Mouse (Mus musculus) induced T-regulatory cell, adult 2 months (primary cell): ENCODE measurements around the gene Stat1.

Source experiments
- DNase-seq: peaks from one replicate; pipeline ENCODE4 v3.0.0-alpha.2; 2012; ENCODE audit warnings: low read depth

The Stat1 gene

GRCm38 (mm10) chr1:52133254-52133653 is 14.0 kb downstream of the Stat1 start:
- DNase-seq, result peak; percentile 55

- DNase-seq, result no peak
Observed at GRCm38 (mm10) chr1:52137292-52137691, 18.1 kb downstream of the Stat1 start.

- DNase-seq, result no peak
Observed at GRCm38 (mm10) chr1:52140534-52140933, 21.3 kb downstream of the Stat1 start.

GRCm38 (mm10) chr1:52141482-52141881 is 22.2 kb downstream of the Stat1 start:
- no peak for DNase-seq

GRCm38 (mm10) chr1:52142117-52142516 is 22.9 kb downstream of the Stat1 start:
- DNase-seq, result no peak

GRCm38 (mm10) chr1:52143191-52143590 is 24.0 kb downstream of the Stat1 start:
- no peak for DNase-seq

GRCm38 (mm10) chr1:52143596-52144156 is 24.4 kb downstream of the Stat1 start:
- peak; percentile 80 for DNase-seq

DNA sequence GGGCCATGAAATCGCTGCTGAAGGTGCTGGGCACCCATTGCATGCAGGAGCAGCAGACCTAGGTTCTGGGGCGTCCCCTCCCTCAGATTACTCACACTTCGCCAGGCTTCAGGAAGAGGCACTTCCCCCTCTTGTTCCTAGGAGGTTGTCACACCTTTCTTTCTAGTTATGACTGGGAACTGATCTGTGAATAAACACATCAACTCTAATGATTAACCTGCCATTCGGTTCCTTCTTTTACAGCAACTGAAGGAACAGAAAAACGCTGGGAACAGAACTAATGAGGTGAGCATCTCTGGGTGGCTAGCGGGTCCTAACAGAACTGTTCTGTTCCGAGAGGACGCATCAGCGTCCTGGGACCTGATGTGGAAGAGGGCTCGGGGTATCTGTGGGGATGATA is 25.7 kb downstream of the Stat1 start:
- peak; percentile 44 for DNase-seq

DNA sequence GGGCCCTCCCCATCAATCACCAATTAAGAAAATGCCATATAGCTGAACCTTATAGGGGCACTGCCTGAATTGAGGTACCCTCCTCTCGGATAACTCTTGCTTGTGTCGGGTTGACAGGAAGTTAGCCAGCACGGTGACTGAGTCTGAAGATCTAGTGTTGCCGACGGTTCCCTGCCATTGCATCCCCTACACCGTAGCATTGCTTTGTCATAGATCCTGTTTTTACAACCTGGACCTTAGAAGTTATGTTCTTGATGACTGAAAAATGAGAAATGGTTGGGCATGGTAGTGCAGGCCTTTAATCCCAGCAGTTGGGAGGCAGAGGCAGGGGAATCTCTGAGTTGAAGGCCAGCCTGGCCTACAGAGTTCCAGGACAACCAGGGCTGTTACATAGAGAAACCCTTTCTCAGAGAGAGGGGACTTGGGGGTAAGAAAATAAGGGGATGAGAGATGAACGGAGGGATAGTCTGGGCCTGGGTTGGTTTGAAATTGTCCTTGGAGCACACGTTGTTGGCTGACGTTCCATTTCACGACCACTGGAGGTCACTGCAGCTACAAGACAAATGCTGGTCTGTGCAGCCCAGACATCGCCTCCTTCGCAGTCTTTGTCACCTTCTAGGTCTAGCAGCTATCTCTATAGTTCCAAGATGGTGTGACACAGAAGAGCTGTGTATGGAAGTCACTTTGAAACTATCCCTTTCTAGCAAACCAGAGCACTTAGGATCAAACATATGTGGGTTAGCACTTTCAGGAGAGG is 27.2 kb downstream of the Stat1 start:
- peak; percentile 76 for DNase-seq

DNA sequence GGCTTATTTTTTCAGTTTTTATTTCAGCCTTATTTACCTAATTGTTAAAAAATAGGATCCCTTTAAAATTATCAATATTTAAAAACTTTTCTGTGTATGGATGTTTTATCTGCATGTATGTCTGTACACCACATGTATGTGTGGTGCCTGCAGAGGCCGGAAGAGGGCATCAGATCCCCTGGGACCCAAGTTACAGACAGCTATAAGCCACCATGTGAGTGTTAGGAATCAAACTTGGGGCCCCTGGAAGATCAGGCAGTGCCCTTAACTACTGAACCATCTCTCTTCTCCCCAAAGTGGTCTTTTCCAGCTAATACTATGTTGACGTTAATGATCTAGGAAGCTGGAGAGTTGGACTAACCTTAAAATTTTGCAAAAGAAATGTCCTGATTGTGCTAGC is 28.2 kb downstream of the Stat1 start:
- DNase-seq, result no peak

DNA sequence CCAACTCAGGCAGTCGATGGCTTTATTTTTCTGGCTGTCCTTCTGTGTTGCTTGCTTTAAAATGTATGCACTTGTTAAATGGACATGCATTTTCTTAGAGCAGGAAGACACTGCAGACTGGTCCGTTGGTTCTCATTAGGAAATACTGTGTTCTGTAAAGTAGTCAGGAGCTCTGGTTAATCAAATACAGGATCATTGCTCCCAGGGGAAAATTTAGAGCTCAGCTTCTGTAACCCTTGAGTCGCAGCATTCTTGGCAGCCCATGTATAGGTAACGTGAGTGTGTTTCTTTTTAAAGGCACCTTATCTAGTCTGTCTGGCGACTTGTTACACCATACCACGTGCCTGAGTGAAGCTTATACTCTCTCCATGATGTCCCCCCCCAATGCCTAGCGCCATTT is 28.9 kb downstream of the Stat1 start:
- no peak for DNase-seq

GRCm38 (mm10) chr1:52148696-52149095 is 29.5 kb downstream of the Stat1 start:
- DNase-seq, result no peak

- no peak for DNase-seq
Observed at GRCm38 (mm10) chr1:52149934-52150346, 30.7 kb downstream of the Stat1 start.

DNA sequence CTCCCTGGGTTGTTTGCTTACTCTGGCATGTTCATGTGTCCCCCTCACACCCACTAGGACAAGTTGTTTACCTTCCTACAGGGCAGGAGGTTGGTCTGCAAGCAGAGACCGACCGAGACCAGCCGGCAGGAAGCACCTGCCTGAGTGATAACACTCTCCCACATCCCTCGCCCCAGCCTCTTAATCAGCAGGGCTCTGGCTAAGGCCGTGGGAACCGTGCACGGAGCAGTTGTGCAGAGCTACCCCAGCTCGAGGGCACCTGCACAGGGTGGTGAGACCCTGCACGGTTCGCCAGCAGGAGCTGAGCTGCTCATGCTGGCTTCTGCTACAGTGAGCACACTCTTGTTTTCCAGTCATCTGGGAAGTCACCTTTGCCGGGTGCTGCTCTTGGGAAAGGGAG is 31.4 kb downstream of the Stat1 start:
- DNase-seq, result peak; percentile 38

GRCm38 (mm10) chr1:52151166-52151565 is 31.9 kb downstream of the Stat1 start:
- no peak for DNase-seq

DNA sequence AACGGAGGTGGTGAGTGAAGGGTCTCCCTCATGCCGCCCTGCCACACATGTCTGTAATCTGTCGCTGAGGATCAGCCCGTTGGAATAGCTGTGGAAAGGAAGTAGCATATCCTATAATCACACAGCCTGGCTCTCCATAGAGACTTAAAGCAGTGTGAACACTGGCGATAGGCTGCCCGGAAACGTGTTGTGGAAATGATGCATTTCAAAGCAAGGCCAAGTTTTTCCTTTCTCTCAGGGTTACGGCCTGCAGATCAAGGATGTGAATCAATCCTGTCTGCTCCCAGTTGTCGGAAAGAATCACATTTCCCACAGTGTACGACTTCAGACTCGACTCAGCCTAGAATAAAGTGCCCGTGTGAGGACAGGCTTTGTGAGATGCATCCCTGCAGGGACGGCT is 33.1 kb downstream of the Stat1 start:
- no peak for DNase-seq

- no peak for DNase-seq
Observed at GRCm38 (mm10) chr1:52152936-52153335, 33.7 kb downstream of the Stat1 start.

- no peak for DNase-seq
Observed at GRCm38 (mm10) chr1:52154890-52155289, 35.6 kb downstream of the Stat1 start.

DNA sequence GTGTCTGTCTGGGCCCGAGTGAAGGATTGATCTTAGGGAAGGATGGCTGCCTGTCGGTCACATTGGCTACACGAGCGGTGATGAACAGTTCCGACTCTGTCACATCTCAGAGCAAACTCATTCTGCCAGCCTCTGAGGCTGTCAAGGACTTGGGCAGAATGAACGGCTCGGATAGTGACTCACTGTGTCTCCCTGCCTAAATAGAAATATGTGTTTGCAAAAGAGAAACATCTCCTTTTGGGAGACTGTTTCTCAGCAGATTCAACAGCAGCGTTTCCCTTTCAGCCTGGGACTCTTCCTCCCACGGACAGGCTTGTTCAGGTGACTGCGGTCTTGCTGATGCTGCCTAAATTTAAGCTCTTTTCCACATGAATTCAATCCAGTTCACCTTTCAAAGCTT is 37.1 kb downstream of the Stat1 start:
- no peak for DNase-seq

DNA sequence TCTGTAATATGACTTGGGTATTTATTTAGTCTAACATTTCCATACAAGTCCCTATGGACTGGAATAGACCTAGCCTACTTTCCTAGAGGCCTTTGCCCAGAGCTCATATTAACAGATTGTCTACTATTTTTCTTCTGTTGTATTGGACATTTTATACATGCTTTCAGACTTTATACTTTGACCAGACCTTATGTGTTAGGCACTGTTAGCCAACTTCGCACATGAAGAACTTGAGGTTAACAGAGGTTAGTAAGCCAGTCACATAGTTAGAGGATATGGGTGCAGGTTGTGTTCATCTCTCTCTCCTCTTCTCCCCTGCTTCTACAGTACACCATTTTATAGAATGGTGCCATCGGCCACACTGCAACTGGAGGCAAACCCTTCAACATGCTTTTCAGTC is 38.8 kb downstream of the Stat1 start:
- DNase-seq, result no peak

DNA sequence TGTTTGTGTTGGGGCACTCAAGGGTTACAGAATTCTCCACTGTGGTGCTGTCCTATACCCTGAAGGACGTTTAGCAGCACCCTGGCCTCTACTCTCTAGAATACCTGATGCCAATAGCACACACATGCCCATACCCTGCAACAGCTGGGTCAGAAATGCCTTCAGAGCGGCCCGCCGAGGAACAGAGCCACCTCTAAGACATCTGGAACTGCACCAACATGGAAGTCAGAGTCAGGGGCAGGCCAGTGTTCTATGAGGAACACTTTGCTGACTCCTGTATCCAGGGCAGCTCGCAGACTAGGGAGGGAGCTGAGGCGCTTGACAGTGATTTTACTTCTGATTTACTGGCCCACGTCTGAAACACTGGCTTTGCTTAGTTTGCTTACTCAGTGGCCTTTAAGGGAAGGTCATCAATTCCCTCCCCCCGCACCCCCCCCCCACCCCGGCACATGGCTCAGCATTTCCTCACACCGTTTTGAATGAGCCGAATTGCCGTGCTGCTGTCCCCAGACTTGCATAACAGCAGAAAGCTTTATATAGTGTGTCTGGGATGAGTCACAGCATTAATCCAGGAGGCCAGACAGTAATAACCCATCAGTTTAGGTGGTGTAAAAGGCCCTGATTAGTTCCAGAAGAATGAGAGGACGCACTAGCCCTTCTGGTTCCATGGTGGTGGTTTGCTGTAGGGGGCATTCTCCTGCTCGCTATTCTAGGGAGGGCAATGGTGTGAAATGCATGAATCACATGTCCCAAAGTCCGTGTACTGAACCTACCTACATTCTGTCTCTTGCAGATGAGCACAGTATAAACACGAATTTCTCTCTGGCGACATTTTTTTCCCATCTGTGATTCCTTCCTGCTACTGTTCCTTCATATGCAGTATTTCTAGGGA is 39.5 kb downstream of the Stat1 start:
- DNase-seq, result no peak

DNA sequence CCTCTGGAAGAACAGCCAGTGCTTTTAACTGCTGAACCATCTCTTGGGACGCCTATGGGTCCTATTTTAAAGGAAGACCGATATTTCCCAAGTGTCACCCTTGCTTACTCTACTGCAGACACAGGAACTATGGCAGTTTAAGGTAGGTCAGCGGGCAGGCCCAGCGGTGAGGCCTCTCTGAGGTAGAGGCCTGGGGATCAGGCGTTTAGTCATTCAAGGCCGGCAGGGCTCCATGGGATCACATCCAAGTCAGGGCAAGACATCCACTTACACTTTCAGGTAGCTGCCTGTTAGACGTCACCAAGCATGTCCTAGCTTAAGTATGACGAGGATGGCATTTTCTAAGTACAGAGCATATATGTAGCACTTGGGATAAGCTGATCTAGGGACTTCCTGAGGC is 41.9 kb downstream of the Stat1 start:
- no peak for DNase-seq
